Mouse (Mus musculus): ENCODE measurements around the gene Srp9.
"Not testable (repeated sequence)": the region's sequence is repeated elsewhere in the genome, so short reads cannot be mapped to it uniquely, and the experiment has no call there.

Srp9 gene

DNA sequence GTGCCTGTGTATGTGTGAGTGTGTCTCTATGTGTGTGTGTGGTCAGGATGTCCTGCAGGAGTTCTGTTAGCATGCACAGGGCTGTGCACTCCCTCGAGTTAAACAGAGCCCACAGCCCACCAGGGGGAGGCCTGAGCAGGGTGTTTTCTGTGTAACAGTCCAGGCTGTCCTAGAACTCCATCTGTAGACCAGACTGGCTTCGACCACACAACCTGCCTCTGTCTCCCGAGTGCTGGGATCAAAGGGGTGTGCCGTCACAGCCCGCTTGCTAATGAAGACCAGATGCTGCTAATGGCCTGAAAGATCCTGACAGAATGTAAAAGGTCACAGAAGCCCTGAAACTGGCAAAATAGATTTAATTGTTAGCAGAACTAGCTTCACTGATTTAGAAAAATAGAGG lies 21.0 kb downstream of the Srp9 start:
- DNase-seq (ENCODE audit: low spot score in 2 of 2): no peak

DNA sequence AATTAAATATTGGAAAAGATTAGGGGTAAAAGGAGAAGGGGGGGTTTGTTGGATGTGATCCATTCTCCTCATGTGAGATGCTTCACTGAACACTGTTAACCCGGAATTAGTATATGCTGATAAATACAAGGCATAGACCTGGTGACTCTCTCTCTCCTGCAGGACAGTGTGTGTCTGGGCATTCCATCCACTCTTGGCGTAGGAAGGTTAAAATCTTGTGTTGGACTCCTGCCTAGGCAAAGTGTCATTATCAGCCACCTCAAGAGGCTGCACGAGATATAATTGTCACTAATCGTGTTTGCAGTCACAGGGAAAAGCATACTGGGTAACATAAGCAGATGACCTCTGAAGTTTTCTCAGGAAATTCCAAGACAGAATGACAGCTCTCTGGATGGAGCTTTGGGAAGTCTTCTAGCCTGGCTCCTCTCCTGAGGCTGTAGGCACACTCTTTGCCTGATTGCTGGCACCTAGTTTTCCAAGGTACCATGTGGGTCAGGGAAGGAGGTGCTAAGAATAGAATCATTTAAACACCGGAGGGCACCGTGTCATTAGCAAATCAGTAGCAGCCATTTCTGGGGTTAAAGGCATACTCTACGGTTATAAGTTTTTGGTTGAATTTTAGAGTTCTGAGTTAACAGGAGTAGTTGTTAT lies 24.5 kb downstream of the Srp9 start:
- no peak for DNase-seq (ENCODE audit: low spot score in 2 of 2)

DNA sequence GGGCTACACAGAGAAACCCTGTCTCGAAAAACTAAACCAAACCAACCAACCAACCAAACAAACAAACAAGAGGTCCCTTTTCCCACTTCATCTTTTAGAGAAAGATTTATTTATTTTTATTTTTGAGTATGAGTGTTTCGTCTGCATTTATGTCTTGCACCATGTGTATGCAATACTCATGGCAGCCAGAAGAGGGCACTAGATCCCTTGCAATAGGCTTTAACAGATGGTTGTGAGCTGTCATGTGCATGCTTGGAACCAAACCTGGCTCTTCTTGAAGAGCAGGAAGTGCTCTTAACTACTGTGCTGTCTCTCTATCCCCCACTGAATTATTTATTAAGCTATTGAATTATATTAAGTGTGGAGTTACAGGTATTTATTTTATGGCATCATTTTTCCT lies 25.4 kb downstream of the Srp9 start:
- DNase-seq (ENCODE audit: low spot score in 2 of 2): no peak

DNA sequence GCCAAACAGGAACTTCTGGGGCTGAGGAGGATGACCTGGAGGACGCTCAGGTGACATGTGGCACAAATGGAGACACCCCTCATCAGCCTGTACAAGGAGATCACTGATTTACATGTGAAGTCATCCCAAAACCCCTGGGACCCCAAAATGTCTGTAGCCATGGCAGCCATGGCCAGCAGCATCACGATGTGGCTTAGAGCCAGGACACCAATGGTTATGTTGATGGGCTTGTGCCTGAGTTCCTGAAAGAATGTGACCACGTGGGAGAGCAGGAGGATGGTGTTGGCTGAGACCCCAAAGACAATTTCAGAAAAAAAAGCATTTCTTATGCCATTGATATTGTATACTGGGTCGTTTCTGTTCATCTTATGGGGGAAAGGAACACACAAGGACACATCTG lies 33.2 kb downstream of the Srp9 start:
- no peak for DNase-seq (ENCODE audit: low spot score in 2 of 2)

DNA sequence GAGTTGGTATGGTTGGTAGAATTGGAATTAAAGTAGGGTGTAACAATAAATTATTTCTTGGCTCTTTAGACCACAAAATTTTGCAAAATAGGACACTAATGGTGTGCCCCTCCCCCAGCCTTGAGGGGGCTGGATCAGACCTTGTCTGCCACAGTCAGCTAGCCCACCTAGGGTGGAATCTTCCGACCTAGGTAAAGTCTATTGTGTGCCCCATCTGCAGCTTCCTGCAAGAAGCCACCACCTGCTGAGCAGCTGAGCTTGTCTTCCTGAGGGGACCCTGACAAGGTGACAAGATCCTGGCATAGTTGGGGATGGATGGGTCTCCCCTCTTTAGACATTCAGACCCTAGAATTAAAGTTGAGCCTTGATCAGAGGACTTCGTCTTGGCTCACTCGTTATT lies 35.0 kb downstream of the Srp9 start:
- no peak for DNase-seq (ENCODE audit: low spot score in 2 of 2)

DNA sequence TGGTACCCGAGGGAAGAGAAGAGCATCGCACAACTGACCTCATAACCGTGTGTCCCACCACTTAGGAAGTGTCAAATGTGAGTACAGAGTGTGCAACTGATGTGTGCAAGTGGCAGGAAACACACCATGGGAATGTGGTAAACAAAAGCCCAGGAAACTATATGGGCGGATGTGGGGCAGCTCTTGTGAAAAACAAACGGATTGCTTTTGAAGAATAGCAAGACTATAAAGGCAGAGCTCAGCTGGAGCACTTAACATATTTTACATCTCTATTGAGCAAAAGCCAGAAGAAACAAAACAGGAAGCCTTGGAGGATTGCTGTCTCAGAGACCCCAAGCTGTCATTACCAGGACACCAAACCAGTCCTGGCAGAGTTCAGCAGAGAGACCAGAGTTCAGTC lies 38.4 kb downstream of the Srp9 start:
- DNase-seq (ENCODE audit: low spot score in 2 of 2): no peak

DNA sequence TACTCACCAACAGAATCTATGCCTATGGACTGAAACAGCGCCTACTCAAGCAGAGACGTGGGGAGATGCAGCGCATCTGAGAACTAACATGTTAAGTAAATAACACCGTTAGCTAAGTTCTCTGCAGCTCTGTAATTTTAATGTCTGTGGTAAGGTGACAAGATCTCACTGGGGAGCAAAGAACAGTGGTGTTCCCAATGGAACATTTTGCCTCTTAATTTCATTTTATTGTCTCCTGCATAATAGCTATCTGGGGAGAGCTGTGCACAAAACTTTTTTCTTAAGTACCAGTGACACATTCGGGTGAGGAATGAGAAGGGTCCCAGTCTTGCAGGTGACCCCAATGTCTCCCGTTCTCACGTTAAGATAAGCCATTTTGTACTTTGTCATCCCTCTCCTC lies 39.8 kb downstream of the Srp9 start, which contains the start of gene Vmn1r1:
Gene Vmn1r1, minus strand, starts transcription at position 101 of the 400 bp plus-strand sequence.
- no peak for DNase-seq (ENCODE audit: low spot score in 2 of 2)

DNA sequence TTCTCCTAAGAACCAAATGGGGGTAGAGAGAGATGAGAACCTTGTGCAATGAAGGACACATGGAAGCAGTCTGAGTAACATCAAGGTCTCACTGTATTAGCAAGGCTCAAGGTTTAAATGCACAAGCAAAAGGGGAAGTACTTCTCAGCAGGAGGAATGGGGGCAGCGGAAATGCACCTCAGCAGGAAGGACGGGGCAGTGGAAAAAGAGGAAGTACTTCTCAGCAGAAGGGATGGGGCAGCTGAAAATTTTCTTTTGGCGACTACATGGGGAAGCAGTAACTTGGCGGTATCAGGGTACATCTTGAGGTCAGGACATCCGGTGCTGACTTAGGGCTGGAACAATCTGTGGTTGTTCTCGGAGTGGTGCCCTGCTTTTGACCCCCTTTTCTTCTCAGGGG lies 45.7 kb downstream of the Srp9 start:
- not testable (repeated sequence) for DNase-seq (ENCODE audit: low spot score in 2 of 2)

DNA sequence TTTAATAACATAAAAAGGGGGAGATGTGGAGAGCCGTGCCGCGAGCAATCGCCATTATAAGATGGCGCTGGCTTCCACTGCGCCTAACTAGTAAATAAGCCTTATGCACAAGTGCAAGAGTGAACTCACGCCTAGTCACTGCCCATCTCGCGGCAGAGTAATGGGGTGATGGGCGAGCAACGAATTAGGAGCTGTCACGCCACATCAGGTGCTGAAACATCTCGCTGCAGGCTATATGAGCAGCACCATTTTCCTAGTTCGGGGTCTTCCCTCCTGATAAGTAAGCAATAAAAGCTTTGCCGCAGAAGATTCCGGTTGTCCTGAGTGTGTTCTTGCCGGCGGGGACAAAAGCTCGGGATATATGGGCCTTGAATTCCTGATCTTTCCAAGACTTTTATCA lies 52.4 kb downstream of the Srp9 start:
- not testable (repeated sequence) for DNase-seq (ENCODE audit: low spot score in 2 of 2)

DNA sequence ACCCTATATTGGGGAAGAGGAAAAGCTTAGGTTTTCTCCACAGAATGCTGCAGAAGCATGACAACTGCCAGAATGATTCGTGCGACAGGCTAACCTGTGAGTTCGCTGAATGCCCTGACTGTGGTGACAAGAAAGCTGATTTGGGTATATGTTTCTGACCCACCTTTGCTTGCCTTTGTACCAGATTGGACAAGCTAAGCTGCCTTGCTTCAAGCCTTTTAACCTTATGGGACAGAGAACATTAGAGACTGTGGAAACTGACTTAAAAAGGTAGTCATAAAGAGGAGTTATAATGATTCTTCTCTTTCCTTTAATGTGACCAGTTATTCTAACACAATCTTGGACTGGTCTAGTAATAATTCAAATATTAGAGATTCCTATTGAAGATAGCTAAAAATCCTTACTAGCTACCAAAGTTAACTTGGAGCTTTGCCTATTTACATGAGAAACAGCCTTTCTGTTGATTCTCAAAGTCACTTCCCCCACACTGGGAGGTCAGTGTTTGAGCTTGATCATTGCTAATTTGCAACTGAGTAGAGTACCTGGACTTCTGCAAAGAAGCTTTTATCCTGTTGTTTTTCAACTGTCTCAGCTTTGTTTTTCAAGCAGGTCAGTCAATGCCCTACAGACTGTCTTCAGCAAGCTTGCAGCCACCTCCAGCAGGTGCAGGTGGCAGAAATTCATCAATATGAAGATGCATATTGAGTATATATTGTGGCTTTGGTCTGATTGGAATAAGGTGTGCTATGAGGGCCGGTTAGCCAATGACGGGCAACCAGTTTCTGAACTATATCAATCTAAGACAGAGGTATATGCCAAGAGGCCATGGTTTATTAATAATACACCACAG lies 57.1 kb downstream of the Srp9 start:
- DNase-seq (ENCODE audit: low spot score in 2 of 2): no peak

All from frontal cortex, postnatal 36 days (tissue).